Comparison of ENCODE assay signal across 10 mouse cellular contexts in genomic region chr4:153484392-153484791, GRCm38 (mm10). TPM values are rescaled to one million over a fixed set of nuclear protein-coding genes. Genes with fewer than 3 reads are reported as not detected.
DNase-seq lines count a peak whose midpoint lies in the region; ATAC-seq and TF ChIP-seq lines count a peak whose summit lies in the region.
"Had no signal": no experiment of that assay in that cellular context is flagged by ENCODE, and none has a peak within 500 bp of the region (broad histone marks: within the 10 kb centered on the region; RNA-seq: fewer than 3 reads in every experiment).

No protein-coding gene starts in this region.

- no peak overlapping the region for H3K9ac ChIP-seq in forebrain, embryonic 13.5 days
- H3K9ac ChIP-seq in hindbrain, embryonic 12.5 days: no peak overlapping the region
- H3K9ac ChIP-seq in lung, postnatal 0 days (replicated peaks; ENCODE audit: low read depth): no peak overlapping the region
- H3K9ac ChIP-seq: liver, embryonic 15.5 days had no signal

- peak; percentile 73 for DNase-seq in Muller cell, postnatal 12 days (ENCODE audit: inconsistent ontology term)
- peak; percentile 52 for DNase-seq in cerebellum, adult 11 months
- peak; percentile 59 for DNase-seq in layer of hippocampus, adult 9-10 months (ENCODE audit: low spot score)
- DNase-seq in lung, postnatal 0 days (ENCODE audit: low spot score): peak; percentile 44
- DNase-seq in retina, postnatal 1 day: peak; percentile 87
- DNase-seq in B cell, adult 2 months: no peak

- no peaks in the 10 kb centered on the region for H3K9me3 ChIP-seq in forebrain, embryonic 13.5 days (replicated peaks)
- no peaks in the 10 kb centered on the region for H3K9me3 ChIP-seq in hindbrain, embryonic 12.5 days (replicated peaks)
- no peaks in the 10 kb centered on the region for H3K9me3 ChIP-seq in lung, postnatal 0 days (ENCODE audit: low read length)
- H3K9me3 ChIP-seq: liver, embryonic 15.5 days had no signal

- TF ChIP-seq CTCF in lung, postnatal 0 days (IDR thresholded peaks at IDR 0.05): peak; percentile 71

- H3K4me3 ChIP-seq in forebrain, embryonic 13.5 days: 0 out of 2 replicates have a peak overlapping the region, but pooled peaks have one; percentile 9
- no peak overlapping the region for H3K4me3 ChIP-seq in hindbrain, embryonic 12.5 days
- no peak overlapping the region for H3K4me3 ChIP-seq in lung, postnatal 0 days (ENCODE audit: low read depth, low read length)
- H3K4me3 ChIP-seq: liver, embryonic 15.5 days had no signal

- H3K27ac ChIP-seq in forebrain, embryonic 13.5 days: no peak overlapping the region
- H3K27ac ChIP-seq in hindbrain, embryonic 12.5 days: no peak overlapping the region
- H3K27ac ChIP-seq in lung, postnatal 0 days (ENCODE audit: low read length): no peak overlapping the region
- H3K27ac ChIP-seq: liver, embryonic 15.5 days had no signal

- WGBS in forebrain, embryonic 13.5 days: 1% methylated on average over 7 of the region's 7 CpGs
- WGBS in hindbrain, embryonic 12.5 days: 0% methylated on average over 7 of the region's 7 CpGs
- WGBS in lung, postnatal 0 days: 5% methylated on average over 7 of the region's 7 CpGs

- peaks cover 54% of the 10 kb centered on the region for H3K27me3 ChIP-seq in forebrain, embryonic 13.5 days
- H3K27me3 ChIP-seq in hindbrain, embryonic 12.5 days: peaks cover 45% of the 10 kb centered on the region
- H3K27me3 ChIP-seq in lung, postnatal 0 days (replicated peaks; ENCODE audit: insufficient read depth, low read length): peaks cover 43% of the 10 kb centered on the region

- no peak for TF ChIP-seq EP300 in lung, postnatal 0 days (IDR thresholded peaks at IDR 0.05)

- H3K36me3 ChIP-seq in forebrain, embryonic 13.5 days (ENCODE audit: poor library complexity, severe bottlenecking): no peaks in the 10 kb centered on the region
- H3K36me3 ChIP-seq in hindbrain, embryonic 12.5 days: no peaks in the 10 kb centered on the region
- H3K36me3 ChIP-seq in lung, postnatal 0 days (ENCODE audit: insufficient read depth, low read length): no peaks in the 10 kb centered on the region
- H3K36me3 ChIP-seq: liver, embryonic 15.5 days had no signal

- ATAC-seq in forebrain, embryonic 13.5 days: no peak
- ATAC-seq in hindbrain, embryonic 12.5 days (ENCODE audit: low FRiP score): no peak
- no peak for ATAC-seq in lung, postnatal 0 days
- ATAC-seq: Patski had no signal

- peaks cover 67% of the 10 kb centered on the region for H3K4me1 ChIP-seq in forebrain, embryonic 13.5 days
- peaks cover 56% of the 10 kb centered on the region for H3K4me1 ChIP-seq in hindbrain, embryonic 12.5 days
- no peaks in the 10 kb centered on the region for H3K4me1 ChIP-seq in lung, postnatal 0 days (ENCODE audit: insufficient read depth, low read depth, low read length)
- H3K4me1 ChIP-seq: liver, embryonic 15.5 days had no signal

- peak overlapping the region; percentile 38 for H3K4me2 ChIP-seq in forebrain, embryonic 13.5 days
- peak overlapping the region; percentile 36; the same call in 1 of the 2 replicates for H3K4me2 ChIP-seq in hindbrain, embryonic 12.5 days (replicated peaks)
- no peak overlapping the region for H3K4me2 ChIP-seq in lung, postnatal 0 days (replicated peaks; ENCODE audit: low read depth, low read length)
- H3K4me2 ChIP-seq: liver, embryonic 15.5 days had no signal

RNA-seq across cellular contexts. Expression of gene Ajap1, which starts 1.8 kb away (rescaled TPM):
- 4.4 and 4.9 TPM in 2 replicates for polyA plus RNA-seq in forebrain, embryonic 13.5 days (2015; fragmentation: Nextera tagmentation; extraction: Ambion mirVana)
- 4.6 and 6.3 TPM in 2 replicates for polyA plus RNA-seq in hindbrain, embryonic 12.5 days (2016; fragmentation: Nextera tagmentation; extraction: Ambion mirVana)
- polyA plus RNA-seq in lung, postnatal 0 days (2015; fragmentation: Nextera tagmentation; extraction: Ambion mirVana): 0.11 and 0.35 TPM in 2 replicates
- polyA plus RNA-seq: Patski had no signal

Comparison
In these comparisons a context has a peak if more than half of its experiments do, and no peak if none do; other contexts are left out.
1. DNase-seq: peak in Muller cell, postnatal 12 days (single experiment), cerebellum, adult 11 months (single experiment), layer of hippocampus, adult 9-10 months (single experiment), lung, postnatal 0 days (single experiment) and retina, postnatal 1 day (single experiment); none in B cell, adult 2 months (0 of 2).